Mouse (Mus musculus): ENCODE results near the gene Slc45a1.

- TF ChIP-seq POLR2A (IDR thresholded peaks at IDR 0.05; ENCODE audit: borderline replicate concordance, low read depth, low read length): no peak
- TF ChIP-seq CTCF (IDR thresholded peaks at IDR 0.05; ENCODE audit: low read depth, low read length): no peak
Observed at GRCm38 (mm10) chr4:150581931-150582723, 69.8 kb downstream of the Slc45a1 start.

All from bone marrow macrophage, adult 2 months (primary cell).